Comparison of ENCODE assay signal across 28 mouse cellular contexts in genomic region chr5:72723429-72723828, GRCm38 (mm10). TPM values are rescaled to one million over a fixed set of nuclear protein-coding genes. Genes with fewer than 3 reads are reported as not detected.
DNase-seq lines count a peak whose midpoint lies in the region; ATAC-seq and TF ChIP-seq lines count a peak whose summit lies in the region.
"Had no signal": no experiment of that assay in that cellular context is flagged by ENCODE, and none has a peak within 500 bp of the region (broad histone marks: within the 10 kb centered on the region; RNA-seq: fewer than 3 reads in every experiment).

No protein-coding gene starts in this region.

- TF ChIP-seq EP300 in CH12.LX (IDR thresholded peaks at IDR 0.05; ENCODE audit: low read length) = peak; percentile 82
- no peak for TF ChIP-seq EP300 in liver, postnatal 0 days (IDR thresholded peaks at IDR 0.05; ENCODE audit: low read depth)

- no peak overlapping the region for H3K4me3 ChIP-seq in CH12.LX (replicated peaks in 1 of 3; ENCODE audit: low read depth in 2 of 3, low read length in 2 of 3, poor library complexity in 1 of 3)
- H3K4me3 ChIP-seq in liver, postnatal 0 days (ENCODE audit: low read depth, low read length) = no peak overlapping the region
- H3K4me3 ChIP-seq: forebrain, embryonic 10.5 days; forebrain, embryonic 13.5 days; heart, embryonic 15.5 days; hindbrain, embryonic 10.5 days had no signal

- H3K4me1 ChIP-seq in CH12.LX (ENCODE audit: control insufficient read depth in 1 of 2, insufficient read depth in 2 of 2) = peaks cover 10 to 26% of the 10 kb centered on the region in 2 experiments; a peak in 3 of 4 replicates
- H3K4me1 ChIP-seq in liver, postnatal 0 days (ENCODE audit: insufficient read depth) = no peaks in the 10 kb centered on the region
- H3K4me1 ChIP-seq: forebrain, embryonic 10.5 days; forebrain, embryonic 13.5 days; heart, embryonic 15.5 days; hindbrain, embryonic 10.5 days had no signal

- 29% methylated on average over 2 of the region's 2 CpGs for WGBS in liver, postnatal 0 days (ENCODE audit: insufficient replicate concordance)

- peak; percentile 75 for DNase-seq in CH12.LX (ENCODE audit: extremely low read depth)
- no peak for DNase-seq in T-cell, adult 2 months (ENCODE audit: low spot score)
- DNase-seq in cerebellum, postnatal 36 days = no peak
- DNase-seq in liver, postnatal 0 days = no peak
- DNase-seq: adrenal gland, postnatal 10 days; adrenal gland, postnatal 36 days; B cell, adult 2 months; cerebellum, adult 11 months; cerebellum, adult 2 months; cerebellum, adult 9-11 months; cerebellum, postnatal 25 days; gastrocnemius, postnatal 10 days; gastrocnemius, postnatal 36 days; heart, adult 11 months; heart, postnatal 10 days; heart, postnatal 36 days had no signal

- TF ChIP-seq POLR2A in CH12.LX (IDR thresholded peaks at IDR 0.05; ENCODE audit: low read depth, low read length) = no peak

- peak overlapping the region; percentile 13; the same call in 1 of the 2 replicates for H3K4me2 ChIP-seq in CH12.LX (ENCODE audit: insufficient read depth, low read depth, poor library complexity, severe bottlenecking)
- H3K4me2 ChIP-seq in liver, postnatal 0 days (ENCODE audit: low read depth, low read length) = no peak overlapping the region
- H3K4me2 ChIP-seq: forebrain, embryonic 13.5 days; heart, embryonic 11.5 days; heart, embryonic 15.5 days; hindbrain, embryonic 14.5 days had no signal

- no peaks in the 10 kb centered on the region for H3K36me3 ChIP-seq in CH12.LX (replicated peaks in 1 of 2; ENCODE audit: control insufficient read depth in 1 of 2, insufficient read depth in 1 of 2, low read length in 1 of 2)
- no peaks in the 10 kb centered on the region for H3K36me3 ChIP-seq in liver, postnatal 0 days (replicated peaks; ENCODE audit: insufficient read depth, low read length)
- H3K36me3 ChIP-seq: forebrain, embryonic 10.5 days; heart, embryonic 15.5 days; hindbrain, embryonic 10.5 days had no signal

- no peak overlapping the region for H3K9ac ChIP-seq in CH12.LX (ENCODE audit: insufficient read depth, low read depth)
- no peak overlapping the region for H3K9ac ChIP-seq in liver, postnatal 0 days (replicated peaks)
- H3K9ac ChIP-seq: forebrain, embryonic 13.5 days; heart, embryonic 15.5 days; hindbrain, embryonic 14.5 days had no signal

- no peak for TF ChIP-seq RAD21 in CH12.LX (IDR thresholded peaks at IDR 0.05; ENCODE audit: low read depth, low read length)

- no peaks in the 10 kb centered on the region for H3K9me3 ChIP-seq in CH12.LX (replicated peaks; ENCODE audit: low read length)
- no peaks in the 10 kb centered on the region for H3K9me3 ChIP-seq in liver, postnatal 0 days (ENCODE audit: low read length)
- H3K9me3 ChIP-seq: forebrain, embryonic 10.5 days; forebrain, embryonic 13.5 days; heart, embryonic 15.5 days; hindbrain, embryonic 10.5 days had no signal

- no peak for TF ChIP-seq CTCF in CH12.LX (conservative IDR thresholded peaks at IDR 0.05 in 1 of 2, IDR thresholded peaks at IDR 0.05 in 1 of 2; ENCODE audit: low read depth in 2 of 2, low read length in 2 of 2)
- TF ChIP-seq CTCF in liver, postnatal 0 days (IDR thresholded peaks at IDR 0.05; ENCODE audit: low read depth) = no peak

- no peak overlapping the region for H3K27ac ChIP-seq in CH12.LX (ENCODE audit: insufficient read depth, low read depth)
- H3K27ac ChIP-seq in liver, postnatal 0 days (ENCODE audit: low read depth) = no peak overlapping the region
- H3K27ac ChIP-seq: forebrain, embryonic 10.5 days; forebrain, embryonic 13.5 days; heart, embryonic 15.5 days; hindbrain, embryonic 10.5 days; hindbrain, embryonic 14.5 days; hindbrain, postnatal 0 days had no signal

- peak; percentile 80 for ATAC-seq in granulocyte monocyte progenitor cell, adult 5-6 weeks (replicated peaks; ENCODE audit: poor library complexity, severe bottlenecking)
- ATAC-seq in megakaryocyte, adult 5-6 weeks (ENCODE audit: poor library complexity, severe bottlenecking) = peak; percentile 84
- ATAC-seq in liver, postnatal 0 days = no peak
- ATAC-seq: forebrain, embryonic 13.5 days; forebrain, embryonic 16.5 days; hindbrain, postnatal 0 days; intestine, postnatal 0 days had no signal

- dilution Hi-C loops in CH12.LX (cut with MboI; ENCODE audit: extremely low pct_ligation_motif_present, extremely low pct_unique_long_range_greater_than_20kb, low sequenced_read_pairs) = no loop called here

- in situ Hi-C loops in CH12.LX (cut with MboI; ENCODE audit: low pct_ligation_motif_present, low pct_unique_long_range_greater_than_20kb, low sequenced_read_pairs) = loop anchor here (25.0 kb wide), 1 partner anchor 386 kb away; no protein-coding TSS in a partner anchor

- no peaks in the 10 kb centered on the region for H3K27me3 ChIP-seq in CH12.LX (replicated peaks)
- no peaks in the 10 kb centered on the region for H3K27me3 ChIP-seq in liver, postnatal 0 days (ENCODE audit: insufficient read depth, low read length)
- H3K27me3 ChIP-seq: forebrain, embryonic 13.5 days; heart, embryonic 15.5 days had no signal

- no peaks in the 10 kb centered on the region for H3K79me2 ChIP-seq in CH12.LX (replicated peaks; ENCODE audit: control insufficient read depth, extremely low read depth, insufficient read depth, poor library complexity, severe bottlenecking)

TF ChIP-seq in CH12.LX, 34 proteins besides CTCF, POLR2A, EP300 and RAD21:
- TF ChIP-seq JUN (IDR thresholded peaks at IDR 0.05; ENCODE audit: insufficient read depth, low read depth, low read length) = peak; percentile 77; the same call in 1 of the 2 replicates
- TF ChIP-seq POLR2AphosphoS2 (IDR thresholded peaks at IDR 0.05; ENCODE audit: low read depth, low read length) = no peak
- TF ChIP-seq JUND (conservative IDR thresholded peaks at IDR 0.05; ENCODE audit: low read depth, low read length) = peak; percentile 53; the same call in 1 of the 2 replicates
- TF ChIP-seq ETS1 (conservative IDR thresholded peaks at IDR 0.05; ENCODE audit: low read depth, low read length) = peak; percentile 44
- no peak for TF ChIP-seq CHD2 (IDR thresholded peaks at IDR 0.05; ENCODE audit: low read length)
- TF ChIP-seq TBP (conservative IDR thresholded peaks at IDR 0.05; ENCODE audit: low read depth, low read length) = no peak
- peak; percentile 77 for TF ChIP-seq MEF2A (IDR thresholded peaks at IDR 0.05; ENCODE audit: borderline replicate concordance, low read depth, low read length)
- TF ChIP-seq IRF4 (IDR thresholded peaks at IDR 0.05; ENCODE audit: low read depth, low read length) = peak; percentile 90

RNA-seq across cellular contexts. Expression of gene Txk, which starts 29.1 kb away (rescaled TPM):
- total RNA-seq in CH12.LX (2012; rRNA removed) (not detected in 2 replicates), CH12.LX (2014; rRNA removed) (0.08 TPM in 1 of 2 replicates, not detected in the other)
- 0.11 TPM in 2 replicates for polyA plus RNA-seq in CH12.LX (2012; ENCODE audit: insufficient read length, low read depth)
- not detected in 2 replicates for total RNA-seq in granulocyte monocyte progenitor cell, adult 5-6 weeks (2014; fragmentation: Nextera tagmentation)
- 0.31 TPM in 1 of 2 replicates, not detected in the other for total RNA-seq in granulocyte monocyte progenitor cell, adult 5-6 weeks (2017)
- total RNA-seq in megakaryocyte, adult 5-6 weeks (2015) = 2.8 and 5.3 TPM in 2 replicates
- 2.0 and 4.2 TPM in 2 replicates for total RNA-seq in megakaryocyte, adult 5-6 weeks (2017)
- polyA plus RNA-seq in liver, postnatal 0 days (2015; fragmentation: Nextera tagmentation; extraction: Ambion mirVana) = 0.27 and 0.32 TPM in 2 replicates
- total RNA-seq: gastrocnemius, adult 18-20 months; gastrocnemius, postnatal 10 days had no signal
- polyA plus RNA-seq: forebrain, embryonic 10.5 days; hindbrain, embryonic 10.5 days had no signal
